Mouse (Mus musculus) adrenal gland, adult (tissue): ENCODE measurements at regions not wholly inside any gene's neighbourhood (a gene's known extent, or its start where the extent isn't known, plus 50 kb on each side); places are given as distances from the start of the nearest gene placed in this dataset.

ENCODE experiments used
- DNase-seq, 2 experiments: peaks; one replicate each; pipeline ENCODE4 v3.0.0; 2022 to 2023; ENCODE audit warnings: low spot score in 1 of 2; ENCODE audit not compliant: inconsistent age in 2 of 2

DNA sequence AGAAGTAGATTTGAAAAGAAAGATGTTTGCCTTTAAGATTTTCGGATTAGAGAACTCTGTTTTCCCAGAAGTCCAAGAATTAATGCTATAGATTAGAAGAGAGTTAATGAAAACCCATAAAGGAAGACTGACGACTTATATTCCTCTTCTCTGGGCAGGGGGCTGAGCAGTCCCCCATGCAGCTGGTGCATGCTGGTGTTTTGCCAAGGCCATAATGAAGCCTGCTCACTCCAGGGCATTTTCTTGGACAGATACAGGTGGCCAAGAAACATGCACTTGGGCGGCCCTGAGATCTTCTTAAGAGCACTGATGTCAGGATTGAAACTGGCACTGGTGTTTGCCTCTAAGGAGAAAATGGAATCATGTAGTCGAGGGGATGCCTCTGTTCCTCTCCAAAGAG is 233.6 kb upstream of the Tmem161b start:
- no peak for DNase-seq

DNA sequence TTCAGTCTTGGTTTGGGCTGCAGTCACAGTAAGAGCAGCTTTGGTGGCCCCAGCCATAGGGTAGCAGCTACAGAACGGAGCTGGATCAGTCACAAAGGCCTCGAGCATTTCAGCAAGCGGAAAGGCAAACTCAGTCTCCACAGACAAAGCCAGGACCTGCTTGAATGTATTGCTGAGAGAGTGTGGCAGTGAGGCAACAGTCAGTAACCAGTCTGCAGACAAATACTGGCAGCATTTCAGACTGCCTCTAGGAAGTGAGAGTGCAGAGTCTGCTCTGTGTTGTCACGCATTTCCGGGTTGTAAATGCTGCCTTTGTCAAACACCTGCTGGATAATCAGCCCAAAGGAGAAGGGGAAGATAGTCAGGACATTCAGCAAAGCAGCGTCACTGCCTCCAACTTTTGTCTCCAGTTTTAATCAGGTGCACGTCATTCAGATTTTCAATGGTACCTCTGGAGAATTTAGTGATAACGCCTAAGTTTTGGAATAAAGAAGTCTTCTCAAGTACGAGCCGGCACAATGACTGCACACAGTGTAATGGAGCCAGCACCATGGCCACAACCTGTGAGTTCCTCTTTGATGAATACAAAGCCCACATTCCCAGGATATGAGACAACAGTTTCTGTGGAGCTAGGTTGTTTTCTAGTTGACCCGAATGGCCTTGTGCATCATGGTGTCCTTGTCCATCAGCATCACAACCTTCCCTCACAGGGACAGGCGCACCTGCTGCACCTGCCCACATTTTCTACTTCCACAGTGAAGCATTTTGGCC is 224.3 kb upstream of the Tmem161b start:
- DNase-seq: no peak

DNA sequence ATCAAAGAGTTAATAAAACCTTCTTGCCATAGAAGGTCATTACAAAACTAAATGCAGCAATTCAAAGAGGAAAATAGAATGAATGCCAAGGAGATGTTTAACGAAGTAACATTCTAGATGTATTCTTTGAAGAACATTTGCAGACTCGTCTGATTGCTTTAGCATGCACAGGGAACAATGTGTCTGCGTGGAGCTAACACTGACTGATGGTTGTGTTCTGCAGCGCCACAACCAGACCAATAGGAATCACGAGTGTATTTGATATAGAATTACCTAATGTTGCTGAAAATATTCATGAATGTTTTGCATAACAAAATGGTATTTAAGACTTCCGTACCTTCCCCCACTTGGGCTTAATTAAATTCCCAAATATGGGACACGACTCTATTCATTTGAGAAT is 200.3 kb upstream of the Tmem161b start:
- no peak for DNase-seq

GRCm38 (mm10) chr13:84023021-84023420 is 199.1 kb upstream of the Tmem161b start:
- DNase-seq: no peak

- DNase-seq: no peak
Measured at GRCm38 (mm10) chr13:84023637-84024036, 198.5 kb upstream of the Tmem161b start.

- no peak for DNase-seq
Measured at GRCm38 (mm10) chr13:84025348-84025747, 196.7 kb upstream of the Tmem161b start.

DNA sequence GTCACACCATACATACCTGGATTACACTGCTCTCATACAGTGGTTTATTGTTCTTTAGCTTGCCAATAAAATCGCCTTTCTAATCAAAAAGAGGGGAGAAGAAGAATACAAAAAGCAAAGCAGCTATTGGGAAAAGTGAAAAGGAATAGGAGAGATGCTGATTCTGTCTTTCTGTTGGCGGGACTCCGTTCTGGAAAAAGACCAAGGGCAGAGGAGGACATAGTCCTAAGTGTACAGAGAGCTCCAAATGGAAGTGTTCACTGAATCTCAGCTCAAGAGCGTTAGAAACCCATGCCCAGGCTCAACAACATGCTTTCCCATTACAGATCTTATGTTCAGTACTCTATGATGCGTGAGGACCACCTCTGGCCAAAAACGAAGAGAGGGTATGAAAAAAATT is 174.4 kb upstream of the Tmem161b start:
- DNase-seq: no peak

GRCm38 (mm10) chr13:84052221-84052620 is 169.9 kb upstream of the Tmem161b start:
- DNase-seq: no peak

DNA sequence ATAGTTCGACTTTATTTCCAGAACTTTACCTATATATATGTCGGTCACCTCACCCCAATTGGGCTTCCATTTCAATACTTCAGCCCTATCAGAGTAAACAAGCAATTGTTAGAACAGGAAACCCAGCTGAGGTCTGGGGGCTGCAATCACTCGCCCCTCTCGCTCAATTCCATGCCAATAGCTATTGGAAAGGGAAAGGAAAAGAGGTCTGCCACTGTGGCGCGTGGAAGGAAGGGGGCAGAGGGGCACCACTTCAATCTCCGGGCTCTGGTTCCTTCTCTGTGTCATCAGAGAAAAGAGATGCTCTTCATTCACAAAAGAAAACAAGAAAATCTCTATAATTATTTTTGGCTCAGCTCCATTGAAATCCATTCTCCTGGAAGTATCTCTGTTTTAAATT is 167.1 kb upstream of the Tmem161b start:
- no peak for DNase-seq

- no peak for DNase-seq
Measured at GRCm38 (mm10) chr13:84055576-84055975, 166.5 kb upstream of the Tmem161b start.

- DNase-seq: no peak
Measured at GRCm38 (mm10) chr13:84056451-84056850, 165.6 kb upstream of the Tmem161b start.

DNA sequence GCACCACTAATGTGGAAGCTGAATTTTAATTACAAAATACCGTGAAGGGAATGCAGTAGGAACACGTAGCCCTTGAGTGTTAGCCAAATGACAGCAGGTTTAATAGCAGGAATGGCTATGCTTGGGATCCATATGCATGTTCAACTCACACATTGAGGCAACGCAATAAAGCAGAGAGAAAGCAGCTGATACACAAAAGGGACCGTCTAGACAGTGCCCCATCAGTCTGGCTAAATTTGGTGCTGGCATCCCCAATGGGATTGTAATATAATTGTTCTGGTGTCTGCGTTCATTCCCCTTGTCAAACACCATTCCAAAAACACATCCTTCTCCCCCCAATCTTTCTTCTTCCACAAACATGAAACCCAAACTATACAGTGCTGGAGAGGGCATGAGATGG is 165.1 kb upstream of the Tmem161b start:
- DNase-seq: no peak

DNA sequence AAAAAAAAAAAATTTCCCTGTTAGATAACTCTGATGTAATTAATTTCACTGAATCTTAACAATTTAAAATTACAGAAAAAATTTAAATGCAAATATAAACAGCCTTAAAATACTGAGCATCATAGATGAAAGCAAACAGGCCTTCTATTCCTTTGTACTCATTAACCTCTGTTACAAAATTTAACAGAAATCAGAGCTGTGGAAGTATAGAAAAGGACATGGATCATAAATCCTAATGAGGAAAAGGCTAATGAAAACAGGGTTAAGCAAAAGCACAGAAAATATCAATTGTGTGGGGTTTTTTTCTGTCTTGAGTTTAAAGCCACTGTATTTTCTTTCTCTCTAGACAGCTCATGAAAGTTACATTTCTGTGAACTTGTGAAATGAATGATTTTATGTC is 164.6 kb upstream of the Tmem161b start:
- no peak for DNase-seq

DNA sequence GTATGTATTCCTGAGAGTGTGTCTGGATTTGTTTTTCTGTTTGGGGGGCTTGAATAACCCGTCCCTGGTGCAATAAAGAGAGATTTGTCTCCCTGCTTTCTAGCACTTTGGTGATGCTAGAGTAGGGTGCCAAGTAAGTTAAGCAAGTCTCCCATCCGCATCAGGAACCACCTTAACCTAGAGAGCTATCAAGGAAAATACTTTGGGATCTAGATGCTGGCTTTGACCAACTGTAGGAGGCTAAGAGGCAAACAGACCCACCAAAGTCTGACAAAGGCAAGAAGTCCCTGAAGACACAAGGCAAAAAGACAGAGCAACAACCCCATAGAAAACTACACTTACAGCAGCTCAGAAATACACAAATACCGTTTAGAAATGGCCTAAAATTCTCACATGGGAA is 163.8 kb upstream of the Tmem161b start:
- no peak for DNase-seq

GRCm38 (mm10) chr13:84059031-84059651 is 163.0 kb upstream of the Tmem161b start:
- DNase-seq: no peak

DNA sequence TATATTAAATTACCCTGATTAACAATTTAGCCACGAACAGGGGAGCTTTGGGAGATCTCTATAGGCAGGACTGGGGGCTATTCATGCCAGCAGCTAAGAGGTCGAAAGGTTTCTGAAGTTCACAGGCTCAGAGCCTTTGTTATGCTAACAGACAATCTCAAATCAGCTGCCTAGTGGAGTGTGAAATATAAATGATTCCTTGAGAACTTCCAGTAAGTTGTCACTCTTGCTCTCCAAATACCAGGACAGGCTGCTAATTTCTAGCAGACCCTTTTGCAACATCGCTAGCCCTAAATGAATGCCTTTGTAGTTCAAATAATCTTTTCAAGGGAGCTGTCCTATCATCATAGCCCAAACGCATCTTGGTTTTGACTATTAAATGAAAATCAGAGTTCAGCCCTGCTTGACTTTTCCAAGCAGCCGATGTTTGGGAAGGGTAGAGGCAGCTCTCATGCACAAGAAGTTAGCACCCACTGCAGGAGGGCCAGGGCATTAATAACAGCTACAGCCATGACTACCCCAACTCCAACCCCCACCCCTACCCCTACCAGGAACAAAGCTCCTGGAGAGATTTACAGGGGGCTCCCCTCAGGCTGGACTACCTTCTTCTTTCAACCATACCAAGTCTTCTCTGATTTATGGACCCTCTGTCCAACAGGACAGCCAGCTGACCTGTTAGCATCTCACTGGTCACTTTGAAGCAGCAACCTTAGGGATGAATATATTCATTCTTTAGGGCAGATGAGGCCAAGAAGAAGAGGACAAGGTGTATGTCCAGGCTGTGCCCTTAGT is 162.2 kb upstream of the Tmem161b start:
- no peak for DNase-seq

DNA sequence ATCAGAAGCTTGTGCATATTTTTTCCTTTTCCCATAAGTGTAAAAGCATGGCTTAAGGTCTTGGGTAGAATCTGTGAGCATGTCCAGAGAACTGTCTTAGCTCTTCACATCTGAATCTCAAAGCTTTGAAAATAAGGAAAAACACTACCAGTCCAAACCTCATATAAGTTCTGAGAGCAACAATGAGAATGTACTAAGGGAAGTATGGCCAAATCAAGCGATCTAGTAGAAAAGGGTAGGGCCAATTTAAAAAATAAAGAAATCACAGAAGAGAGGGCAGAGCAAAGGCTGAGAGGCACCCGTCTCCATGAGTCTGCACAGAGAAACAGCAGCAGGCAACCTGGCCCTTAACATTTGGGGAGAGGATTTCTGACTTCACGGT is 161.7 kb upstream of the Tmem161b start:
- no peak for DNase-seq

DNA sequence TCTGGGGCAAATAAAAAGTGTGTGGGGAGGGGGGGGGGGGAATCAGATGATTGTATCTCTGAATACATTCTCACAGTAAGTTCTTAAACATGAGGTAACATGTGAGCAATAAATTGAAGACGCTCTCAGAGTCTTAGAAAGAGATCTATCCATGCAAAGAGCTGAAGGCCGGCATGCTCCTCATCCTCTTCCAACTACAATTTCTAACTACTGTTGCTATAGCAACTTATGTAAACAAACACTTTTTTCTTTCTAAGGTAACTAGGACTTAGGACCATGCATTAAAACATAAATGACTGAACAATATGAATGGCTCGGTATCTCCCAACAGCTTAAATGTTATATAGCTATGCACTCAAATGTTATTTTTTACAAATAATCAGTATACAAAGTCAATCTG is 161.2 kb upstream of the Tmem161b start:
- DNase-seq: no peak

- no peak for DNase-seq
Measured at GRCm38 (mm10) chr13:84061820-84062480, 160.1 kb upstream of the Tmem161b start.

- no peak for DNase-seq
Measured at GRCm38 (mm10) chr13:84062616-84063015, 159.5 kb upstream of the Tmem161b start.

DNA sequence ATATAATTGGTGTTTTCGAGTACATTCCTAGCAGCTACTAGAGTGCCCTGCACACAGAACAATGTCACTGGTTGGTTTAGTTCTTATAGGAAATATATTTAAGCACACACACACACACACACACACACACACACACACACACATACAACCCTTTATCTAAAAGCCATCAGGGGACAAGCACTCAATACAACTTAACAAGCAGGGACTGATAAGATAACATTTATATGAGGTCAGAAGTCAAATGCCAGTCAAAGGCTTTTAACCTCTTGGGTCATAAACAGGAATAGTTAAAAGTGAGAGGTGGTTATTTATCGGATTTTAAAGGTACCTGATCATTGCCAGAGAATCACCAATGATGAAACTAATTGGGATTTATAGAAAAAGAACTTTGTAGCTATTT is 158.7 kb upstream of the Tmem161b start:
- DNase-seq: no peak
